Mouse (Mus musculus): ENCODE measurements around the gene Col4a2.

DNA sequence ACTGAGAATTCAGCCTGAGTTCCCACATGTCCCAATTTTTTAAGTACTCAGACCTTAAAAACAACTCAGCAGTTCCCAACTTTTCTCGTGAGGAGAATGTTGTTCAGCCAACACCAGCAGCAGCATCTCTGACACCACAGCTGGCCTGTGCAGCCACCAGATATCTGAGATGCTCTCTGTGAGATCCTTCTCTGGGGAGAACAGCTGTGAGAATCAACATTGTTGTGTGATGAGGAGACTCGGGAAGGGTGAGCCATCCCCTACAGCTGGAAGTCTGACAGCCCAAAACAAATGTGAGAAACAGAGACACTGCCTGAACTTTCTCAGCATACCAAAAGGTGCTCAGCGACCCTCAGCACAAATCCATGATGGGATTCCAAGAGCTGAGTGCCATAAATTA, 20.0 kb upstream of the Col4a2 start:
- no peak for TF ChIP-seq POLR2A (IDR thresholded peaks at IDR 0.05; ENCODE audit: low read depth, low read length)
- no peak for TF ChIP-seq CTCF (IDR thresholded peaks at IDR 0.05; ENCODE audit: extremely low read depth, insufficient read depth, insufficient read length, insufficient replicate concordance)
